Mouse (Mus musculus) embryo, embryonic 10 days (tissue): ENCODE data around the gene Ntng2.
A peak's percentile ranks its signal among the peaks of the same experiment; 100 is the strongest.

Source experiments
- DNase-seq: peaks from one replicate; pipeline ENCODE4 v3.0.0-alpha.2; 2015; ENCODE audit warnings: low spot score

The Ntng2 gene

DNA sequence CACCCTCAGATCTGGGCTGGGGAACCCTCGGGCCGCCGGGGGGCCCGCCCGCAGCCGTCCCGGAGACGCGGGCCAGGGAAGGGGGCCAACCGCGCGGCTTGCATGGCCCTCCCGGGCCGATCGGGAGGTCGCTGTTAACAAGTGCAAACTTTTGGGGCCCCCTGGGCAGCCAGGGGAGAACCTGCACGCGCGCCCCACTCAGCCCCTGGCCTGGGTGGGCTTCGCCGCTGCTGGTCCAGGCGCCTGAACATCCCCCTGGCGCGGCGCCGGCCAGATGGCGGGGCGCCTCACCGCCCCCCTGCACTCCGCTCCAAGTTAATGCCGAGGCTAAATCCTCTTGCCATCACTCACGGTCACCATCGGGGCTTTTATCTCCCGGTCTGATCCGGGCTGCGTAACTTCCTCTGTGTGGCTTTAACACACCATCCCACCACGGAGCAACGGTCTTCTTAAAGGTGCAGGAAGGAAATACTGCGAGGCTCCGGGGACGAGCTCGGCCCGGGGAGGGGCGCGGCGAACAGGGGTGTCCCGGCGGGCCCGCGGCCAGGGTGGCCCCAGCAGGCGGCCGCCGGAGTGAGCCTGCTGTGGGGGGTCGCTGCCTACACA, at the start of gene Ntng2:
TSS of gene Ntng2 (minus strand) at position 407 of the 606 bp plus-strand sequence.
- DNase-seq, result peak; percentile 80

DNA sequence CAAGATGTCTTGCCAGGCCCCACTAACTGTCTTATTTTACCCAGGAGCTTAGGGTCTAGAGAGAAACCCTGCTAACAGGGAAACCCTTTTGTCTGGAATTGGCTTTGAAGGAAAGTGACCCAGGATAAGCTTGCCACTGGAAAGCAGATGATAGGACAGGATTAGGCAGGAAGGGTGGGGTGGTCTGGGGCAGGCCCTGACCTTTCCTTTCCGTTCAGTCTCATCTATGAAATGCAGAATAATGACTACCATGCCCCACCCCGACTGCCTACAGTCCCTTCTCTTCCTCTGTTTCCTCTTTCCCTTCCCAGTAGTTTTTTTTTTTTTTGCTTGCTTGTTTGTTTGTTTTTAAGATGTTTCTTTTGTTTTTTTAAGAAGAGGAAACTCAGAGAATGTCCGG, 42.8 kb upstream of the Ntng2 start:
- no peak for DNase-seq

DNA sequence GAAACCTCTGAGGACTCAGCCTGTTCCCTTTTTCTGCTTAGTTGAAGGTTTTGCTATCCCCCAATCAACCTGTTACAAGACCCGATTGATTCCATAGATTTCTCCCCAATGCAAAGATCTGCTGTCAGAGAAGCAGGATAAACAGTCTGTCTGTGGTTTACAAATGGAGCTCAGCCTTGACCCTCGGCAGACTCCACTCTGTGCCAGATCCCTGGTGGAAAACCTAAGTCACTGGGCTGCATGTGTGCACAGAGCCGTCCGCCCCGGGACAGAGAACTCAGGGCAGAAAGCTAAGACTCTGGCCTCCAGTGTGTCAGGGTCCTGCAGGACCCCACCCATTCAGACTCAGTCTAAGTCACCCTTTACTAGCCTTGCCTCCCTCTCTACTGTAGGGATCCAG, 34.8 kb upstream of the Ntng2 start:
- no peak for DNase-seq

DNA sequence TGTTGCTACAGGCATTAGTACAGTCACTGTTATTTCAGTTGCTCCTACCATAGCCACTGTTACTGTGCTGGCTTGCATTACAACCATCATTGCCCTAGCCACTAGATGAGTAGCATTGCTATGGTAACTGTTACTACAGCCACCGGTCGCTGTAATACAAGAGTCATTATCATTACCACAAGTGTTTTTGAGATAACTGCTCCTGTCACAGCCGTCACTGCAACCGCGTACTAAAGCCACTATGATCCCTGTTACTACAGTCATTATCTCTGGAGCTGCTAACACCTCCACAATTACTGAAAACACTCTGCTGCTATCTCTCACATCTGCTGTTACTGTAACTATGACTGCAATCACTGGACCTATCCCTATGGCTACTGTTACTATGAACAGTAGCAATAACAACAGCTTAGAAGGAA, 24.9 kb upstream of the Ntng2 start:
- DNase-seq, result no peak

DNA sequence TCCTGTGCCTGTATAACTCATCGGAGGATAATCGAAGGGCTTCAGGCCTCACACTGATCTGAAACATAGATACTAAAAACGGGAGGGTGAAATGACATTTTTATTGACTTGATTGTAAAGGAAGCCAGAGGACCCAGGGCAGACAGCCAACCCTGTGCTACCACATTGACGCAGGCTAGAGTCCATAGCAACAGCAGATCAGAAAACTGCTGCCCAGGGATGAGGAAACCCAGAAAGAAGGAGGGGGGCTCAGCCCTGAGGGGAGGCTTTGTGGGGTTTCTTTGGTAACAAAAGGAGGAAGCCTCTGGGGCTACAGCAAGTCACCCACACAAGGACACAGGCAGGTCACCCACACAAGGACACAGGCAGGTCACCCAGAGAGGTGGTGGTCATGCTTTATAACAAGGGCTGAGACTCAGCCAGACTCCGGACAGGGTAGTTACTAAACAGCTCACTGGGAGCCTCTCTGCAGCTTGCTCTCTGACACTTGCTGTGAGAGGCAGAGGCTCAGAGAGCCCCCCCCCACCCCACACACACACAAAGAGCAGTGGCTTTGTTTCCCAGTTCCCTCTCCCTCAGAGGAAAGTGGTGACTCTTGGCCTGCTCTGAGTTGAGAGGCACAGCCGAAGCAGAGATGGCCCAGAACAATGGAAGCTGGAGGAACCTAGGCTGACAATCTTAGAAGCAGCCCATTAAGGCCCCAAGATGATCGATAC, 19.2 kb upstream of the Ntng2 start:
- no peak for DNase-seq

DNA sequence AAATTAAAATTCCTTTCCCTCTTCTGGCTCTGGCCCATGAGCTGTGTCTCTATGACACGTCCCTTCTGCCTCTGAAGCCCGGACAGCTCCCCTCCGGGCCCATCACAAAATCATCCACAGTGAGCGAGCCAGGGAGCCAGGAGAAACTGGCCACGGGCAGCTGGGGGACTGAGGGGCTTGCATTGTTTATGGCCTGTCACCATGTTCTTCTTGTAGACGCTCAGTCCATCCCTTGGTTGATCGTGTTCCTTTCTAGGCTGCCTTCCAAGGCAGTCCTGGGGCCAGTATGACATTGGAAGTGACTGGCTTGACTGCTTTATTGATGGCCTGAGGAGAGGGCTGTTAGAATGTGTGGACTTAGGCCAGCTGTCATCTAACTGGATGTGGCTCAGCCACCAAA, 18.3 kb upstream of the Ntng2 start:
- DNase-seq, result no peak

DNA sequence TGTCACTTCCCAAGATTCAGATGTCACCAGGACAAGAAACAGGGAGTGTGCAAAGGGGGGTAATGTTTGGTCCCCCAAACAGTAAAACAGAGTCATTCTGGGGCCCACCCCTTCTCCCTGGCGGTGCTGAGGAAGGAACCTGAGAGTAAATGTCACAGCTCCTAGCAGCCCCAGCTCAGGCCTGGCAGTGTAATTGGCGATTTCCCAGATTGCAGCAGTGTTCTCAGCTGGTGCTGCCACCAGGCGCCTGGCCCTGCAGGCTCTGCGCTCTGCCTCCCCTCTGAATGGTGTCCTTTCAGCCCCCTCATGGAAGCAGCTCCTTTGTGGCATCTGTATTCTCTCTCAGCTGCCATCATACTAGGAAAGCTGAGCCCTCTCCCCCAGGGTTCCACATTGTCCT, 14.0 kb upstream of the Ntng2 start:
- DNase-seq, result no peak

DNA sequence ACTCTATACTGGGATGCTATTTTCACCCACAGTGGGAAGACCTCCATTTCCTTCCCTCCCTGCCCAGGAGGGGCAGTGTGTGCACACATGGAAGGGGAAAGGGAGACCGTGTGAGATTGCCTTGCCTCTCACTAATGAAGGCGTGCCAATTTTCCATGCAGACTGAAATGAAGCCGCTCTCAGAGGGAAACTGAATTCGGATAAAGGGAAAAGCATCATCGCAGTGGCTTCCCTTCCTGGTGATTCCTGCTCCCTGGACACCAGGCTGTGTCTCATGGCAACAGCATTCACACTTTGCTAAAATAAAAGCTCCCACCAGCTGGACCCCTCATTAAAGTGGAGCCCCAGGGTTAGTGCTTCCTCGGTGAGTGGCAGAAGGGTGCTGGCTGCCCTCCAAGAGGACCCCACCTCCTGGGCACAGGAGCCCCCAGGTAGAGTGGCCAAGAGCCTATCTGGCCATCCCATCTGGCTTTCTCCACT, 9.7 kb upstream of the Ntng2 start:
- no peak for DNase-seq

GRCm38 (mm10) chr2:29261126-29261525, 8.3 kb upstream of the Ntng2 start:
- DNase-seq, result no peak

DNA sequence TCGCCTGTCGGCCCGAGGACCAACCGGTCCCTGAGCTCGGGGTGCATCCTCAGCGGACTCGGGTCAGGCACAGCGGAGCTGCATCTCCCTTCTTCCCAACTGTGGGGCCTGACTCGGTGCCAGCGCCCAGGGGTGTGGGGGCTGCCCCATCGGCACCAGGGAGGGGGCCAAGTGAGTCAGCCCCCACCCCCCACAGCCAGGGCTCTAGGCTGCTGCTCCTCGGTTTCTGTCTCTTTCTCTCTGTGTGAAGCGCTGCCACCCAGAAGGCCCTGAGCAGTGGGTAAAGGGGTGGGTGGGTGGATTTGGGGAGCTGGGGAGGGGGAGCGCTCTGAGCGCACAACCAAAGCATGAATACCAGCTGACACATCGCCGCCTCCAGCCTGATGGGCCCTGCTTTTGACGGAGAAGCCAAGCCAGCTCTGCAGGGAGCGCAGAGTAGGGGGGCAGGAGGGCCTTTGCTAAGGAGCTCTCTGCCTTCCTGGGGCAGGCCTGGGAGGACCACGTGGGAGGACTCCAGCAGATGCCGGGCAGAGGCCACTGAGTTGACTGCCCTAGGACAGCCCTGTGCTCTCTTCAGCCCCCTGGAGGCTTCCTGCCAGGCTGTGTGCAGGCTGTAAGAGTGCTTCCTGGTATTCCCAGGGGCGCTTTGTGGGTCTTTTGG, 530 bp upstream of the Ntng2 start:
- peak; percentile 78 for DNase-seq

DNA sequence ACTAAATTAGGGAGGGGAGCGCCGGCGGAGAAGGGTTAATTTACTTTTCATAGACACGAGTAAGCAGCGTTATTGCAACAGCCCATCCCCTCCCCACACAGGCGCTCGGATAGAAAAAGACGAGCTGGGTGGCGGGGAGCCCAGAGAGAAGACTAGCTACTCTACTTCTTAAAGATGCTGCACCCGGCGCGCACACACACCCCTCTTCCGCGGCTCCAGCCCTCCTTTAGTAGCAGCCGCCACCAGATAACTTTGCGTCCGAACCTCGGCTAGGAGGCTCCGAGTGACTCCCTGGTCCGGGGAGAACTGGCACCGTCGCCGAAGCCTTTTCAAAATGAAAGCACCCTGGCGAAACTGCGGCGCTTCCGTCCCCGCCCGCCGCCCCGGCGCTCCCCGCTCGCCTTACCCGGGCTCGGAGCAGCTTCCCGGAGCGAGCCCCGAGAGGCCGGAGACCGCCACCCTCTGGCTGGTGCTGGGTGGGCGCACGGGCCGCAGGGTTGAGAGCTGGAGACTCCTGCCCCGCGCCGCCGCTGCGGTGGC, 676 bp downstream of the Ntng2 start:
- peak; percentile 61 for DNase-seq

DNA sequence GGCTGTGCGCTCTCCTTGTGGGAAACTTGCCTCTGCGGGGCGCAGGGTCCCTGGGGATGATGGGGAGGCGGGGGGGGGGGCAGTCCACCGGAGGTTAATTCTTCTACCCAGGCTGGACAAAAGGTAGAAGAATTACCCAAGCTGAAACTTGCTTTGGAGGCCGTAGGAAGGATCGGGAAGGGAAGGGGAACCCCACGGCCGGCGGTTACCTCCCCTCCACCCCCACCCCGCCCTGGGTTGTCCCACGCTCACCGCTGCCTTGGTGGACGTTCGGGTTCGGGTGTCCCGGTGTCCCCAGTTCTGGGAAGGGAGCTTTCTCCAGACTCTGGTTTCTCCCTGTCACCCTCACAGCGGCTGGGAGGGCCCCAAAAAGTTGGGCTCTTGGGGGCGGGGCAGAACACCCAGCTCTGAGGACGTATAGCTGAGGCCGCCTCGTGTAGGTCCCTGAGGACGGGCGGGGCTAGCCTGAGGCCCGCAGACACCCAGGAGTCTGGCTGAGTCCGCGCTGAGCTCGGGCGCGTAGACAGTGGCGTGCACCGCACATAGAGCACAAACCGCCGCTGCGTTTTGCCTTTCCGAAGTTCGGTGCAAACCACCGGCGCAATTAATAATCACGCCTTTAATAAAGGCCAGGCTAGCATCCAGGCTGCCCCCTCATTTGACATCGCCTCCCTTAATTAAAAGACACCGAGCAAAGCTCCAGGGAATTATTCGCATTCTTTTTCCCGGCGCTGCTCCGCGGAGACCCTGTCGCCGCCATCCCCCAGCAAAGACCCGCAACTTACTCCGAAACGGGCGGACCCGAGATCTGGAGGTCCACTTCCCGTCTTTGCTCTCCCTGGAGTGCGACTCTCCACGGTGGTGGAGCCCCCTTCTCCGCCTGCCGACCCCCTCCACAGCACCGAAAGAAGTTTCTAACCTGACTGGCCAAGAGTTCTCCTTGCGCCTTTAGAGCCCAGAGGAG, 1.4 kb downstream of the Ntng2 start:
- DNase-seq, result peak; percentile 67

DNA sequence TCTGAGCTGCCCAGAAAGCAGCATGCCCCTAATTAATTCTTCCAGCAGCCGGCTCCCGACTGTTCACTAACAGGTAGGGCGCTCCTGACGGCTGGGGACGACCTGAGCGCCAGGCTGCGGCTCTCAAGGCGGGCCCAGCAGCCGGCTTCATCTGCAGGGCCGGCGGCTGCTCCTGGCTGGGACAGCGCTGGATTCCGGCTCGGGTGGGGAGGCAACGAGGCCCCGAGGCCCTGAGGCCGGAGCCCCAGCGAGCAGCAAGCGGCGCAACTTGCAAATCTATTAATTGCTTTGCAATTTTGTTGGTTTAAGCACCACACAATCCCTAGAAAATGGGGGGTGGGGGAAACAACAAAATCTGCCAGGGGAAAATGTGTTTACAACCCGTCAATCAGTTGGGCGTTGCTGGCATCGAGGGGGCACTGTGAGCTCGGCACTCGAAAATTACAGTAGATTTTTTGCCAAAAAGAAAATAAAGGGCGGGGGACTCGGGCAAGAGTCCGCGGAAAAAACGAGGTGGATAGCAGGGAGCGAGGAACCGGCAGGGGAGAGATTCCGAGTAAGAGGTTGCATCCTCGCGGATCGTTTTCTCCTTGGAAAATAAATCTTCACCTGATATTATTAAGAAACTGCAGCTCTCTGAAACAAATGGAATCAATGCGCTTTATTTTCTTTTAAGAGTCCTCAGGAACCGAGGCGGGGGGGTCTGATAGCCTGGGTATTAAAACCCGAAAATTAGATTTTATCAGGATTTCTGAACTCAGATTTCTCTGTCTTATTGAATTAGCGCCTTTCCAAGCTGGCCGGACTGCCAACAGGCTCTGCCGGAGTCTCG, 2.3 kb downstream of the Ntng2 start:
- DNase-seq, result peak; percentile 50

GRCm38 (mm10) chr2:29249852-29250251, 3.0 kb downstream of the Ntng2 start:
- peak; percentile 41 for DNase-seq

- DNase-seq, result no peak
Observed at GRCm38 (mm10) chr2:29248551-29248950, 4.3 kb downstream of the Ntng2 start.

DNA sequence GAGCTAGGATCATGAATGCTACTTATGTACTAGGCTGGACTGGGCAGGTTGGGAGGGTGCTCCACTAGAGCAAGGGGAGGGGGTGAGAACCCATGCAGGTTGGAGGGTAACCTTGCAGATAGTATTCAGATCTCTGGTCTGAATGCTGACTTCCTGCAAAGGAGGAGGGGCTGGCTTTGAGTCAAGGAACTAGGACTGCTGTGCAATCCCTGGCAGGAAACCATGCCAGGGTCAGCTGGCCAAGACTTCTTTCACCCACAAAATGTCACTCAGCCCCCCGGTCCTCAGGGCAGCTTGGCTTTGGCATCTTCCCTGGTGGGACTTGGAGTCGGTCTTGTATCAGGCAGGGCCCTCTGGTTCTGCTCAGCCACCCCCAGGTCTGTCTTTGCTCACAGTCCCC, 5.4 kb downstream of the Ntng2 start:
- DNase-seq, result no peak

GRCm38 (mm10) chr2:29246891-29247290, 5.9 kb downstream of the Ntng2 start:
- DNase-seq, result no peak

- no peak for DNase-seq
Observed at GRCm38 (mm10) chr2:29246275-29246674, 6.5 kb downstream of the Ntng2 start.

- peak; percentile 71 for DNase-seq
Observed at GRCm38 (mm10) chr2:29245341-29245779, 7.4 kb downstream of the Ntng2 start.

GRCm38 (mm10) chr2:29239329-29239728, 13.5 kb downstream of the Ntng2 start:
- DNase-seq, result no peak

DNA sequence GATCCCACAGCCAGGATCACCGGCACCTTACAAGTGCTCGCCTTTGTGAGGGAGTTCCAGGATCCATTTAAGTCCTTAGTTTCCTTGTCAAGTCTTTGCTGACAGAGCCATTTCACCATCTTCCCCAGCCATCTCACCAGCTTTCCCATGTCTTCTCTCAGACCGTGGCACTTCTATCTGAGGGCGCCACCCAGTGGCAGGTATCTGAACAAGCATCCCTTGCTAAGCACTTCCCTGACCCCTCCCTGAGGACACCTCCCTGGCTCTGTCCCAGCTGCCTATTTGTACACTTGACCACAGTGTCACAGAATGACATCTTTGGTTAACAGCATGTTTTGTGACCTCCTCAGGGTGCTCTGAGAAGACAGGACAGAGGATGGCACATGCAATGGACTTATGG, 15.2 kb downstream of the Ntng2 start:
- peak; percentile 73 for DNase-seq
